Mouse (Mus musculus) gastrocnemius, adult 2 months (tissue): ENCODE data around the gene Cntn5. TPM values are rescaled to one million over a fixed set of nuclear protein-coding genes. Genes with fewer than 3 reads are reported as not detected.

Experiments used
- DNase-seq: peaks from one replicate; pipeline ENCODE4 v3.0.0; 2022
- H3K27ac ChIP-seq: fragments of 200-600 bp; 2 replicates; pipeline ENCODE4 v1.8.1; 2022; ENCODE audit warnings: mild to moderate bottlenecking
- H3K4me3 ChIP-seq: fragments of 200-600 bp; 2 replicates; pipeline ENCODE4 v1.8.1; 2022; ENCODE audit warnings: mild to moderate bottlenecking, moderate library complexity
- CTCF ChIP-seq: fragments of 200-600 bp; IDR thresholded peaks from 2 replicates; pipeline ENCODE4 v1.8.1; 2022; ENCODE audit warnings: antibody characterized with exemption, mild to moderate bottlenecking, moderate library complexity
- intact Hi-C: fragments of 180-260 bp; cut with DNase I; formaldehyde crosslinking; loops from one replicate; pipeline ENCODE4 v1.15.1; 2025
- total RNA-seq, 2 experiments: library from RNA; stranded (reverse); gene quantifications; 2 replicates each; pipeline ENCODE4 v1.2.3; 2021

Gene Cntn5
- total RNA-seq, 2 experiments from 2014 or later, result 0.08 TPM; not detected in 1

GRCm38 (mm10) chr9:9882779-9883383 is 1021.7 kb downstream of the Cntn5 start:
- no peak for DNase-seq
- intact Hi-C loops, result no loop called here
- Histone ChIP-seq H3K27ac (no peak overlapping the region), H3K4me3 (no peak overlapping the region)
- TF ChIP-seq CTCF, result no peak

GRCm38 (mm10) chr9:9872112-9873035 is 1032.2 kb downstream of the Cntn5 start:
- intact Hi-C loops, result no loop called here
- no peak for DNase-seq
- no peak for TF ChIP-seq CTCF
- no peak overlapping the region for H3K4me3 ChIP-seq
- no peak overlapping the region for H3K27ac ChIP-seq

GRCm38 (mm10) chr9:9860631-9861030 is 1043.9 kb downstream of the Cntn5 start:
- intact Hi-C loops, result no loop called here
- DNase-seq, result no peak
- no peak overlapping the region for H3K27ac ChIP-seq
- no peak for TF ChIP-seq CTCF
- no peak overlapping the region for H3K4me3 ChIP-seq

GRCm38 (mm10) chr9:9859323-9859722 is 1045.3 kb downstream of the Cntn5 start:
- H3K27ac ChIP-seq, result no peak overlapping the region
- H3K4me3 ChIP-seq, result no peak overlapping the region
- intact Hi-C loops, result no loop called here
- no peak for DNase-seq
- no peak for TF ChIP-seq CTCF

GRCm38 (mm10) chr9:9854791-9855190 is 1049.8 kb downstream of the Cntn5 start:
- intact Hi-C loops, result no loop called here
- no peak for DNase-seq

GRCm38 (mm10) chr9:9830231-9830630 is 1074.3 kb downstream of the Cntn5 start:
- intact Hi-C loops, result no loop called here

More at GRCm38 (mm10) chr9:9854791-9855190, 1049.8 kb downstream of the Cntn5 start:
- Histone ChIP-seq H3K27ac (no peak overlapping the region), H3K4me3 (no peak overlapping the region)
- no peak for TF ChIP-seq CTCF

GRCm38 (mm10) chr9:9819963-9820362 is 1084.6 kb downstream of the Cntn5 start:
- intact Hi-C loops, result no loop called here
- no peak overlapping the region for H3K27ac ChIP-seq
- no peak for TF ChIP-seq CTCF

More at GRCm38 (mm10) chr9:9830231-9830630, 1074.3 kb downstream of the Cntn5 start:
- Histone ChIP-seq H3K4me3 (no peak overlapping the region), H3K27ac (no peak overlapping the region)
- no peak for TF ChIP-seq CTCF
- DNase-seq, result no peak

GRCm38 (mm10) chr9:9817477-9817876 is 1087.1 kb downstream of the Cntn5 start:
- Histone ChIP-seq H3K27ac (no peak overlapping the region), H3K4me3 (no peak overlapping the region)
- intact Hi-C loops, result no loop called here
- DNase-seq, result no peak
- TF ChIP-seq CTCF, result no peak

More at GRCm38 (mm10) chr9:9819963-9820362, 1084.6 kb downstream of the Cntn5 start:
- DNase-seq, result no peak
- no peak overlapping the region for H3K4me3 ChIP-seq

- intact Hi-C loops, result no loop called here
Observed at GRCm38 (mm10) chr9:9799546-9799945, 1105.0 kb downstream of the Cntn5 start.

GRCm38 (mm10) chr9:9783680-9784079 is 1120.9 kb downstream of the Cntn5 start:
- Histone ChIP-seq H3K27ac (no peak overlapping the region), H3K4me3 (no peak overlapping the region)
- intact Hi-C loops, result no loop called here
- DNase-seq, result no peak
- TF ChIP-seq CTCF, result peak; percentile 3; the same call in 1 of the 2 replicates

More at GRCm38 (mm10) chr9:9799546-9799945, 1105.0 kb downstream of the Cntn5 start:
- H3K27ac ChIP-seq, result no peak overlapping the region
- no peak for DNase-seq
- H3K4me3 ChIP-seq, result no peak overlapping the region
- TF ChIP-seq CTCF, result no peak

- Histone ChIP-seq H3K27ac (no peak overlapping the region), H3K4me3 (no peak overlapping the region)
- DNase-seq, result no peak
- intact Hi-C loops, result no loop called here
- no peak for TF ChIP-seq CTCF
Observed at GRCm38 (mm10) chr9:9781157-9781884, 1123.3 kb downstream of the Cntn5 start.

GRCm38 (mm10) chr9:9779646-9780045 is 1124.9 kb downstream of the Cntn5 start:
- Histone ChIP-seq H3K27ac (no peak overlapping the region), H3K4me3 (no peak overlapping the region)
- TF ChIP-seq CTCF, result no peak
- intact Hi-C loops, result no loop called here
- DNase-seq, result no peak

GRCm38 (mm10) chr9:9770777-9771176 is 1133.8 kb downstream of the Cntn5 start:
- H3K4me3 ChIP-seq, result no peak overlapping the region
- no peak for TF ChIP-seq CTCF
- intact Hi-C loops, result no loop called here
- no peak overlapping the region for H3K27ac ChIP-seq
- DNase-seq, result no peak
